Mouse (Mus musculus) left cerebral cortex, postnatal 25 days (tissue): ENCODE measurements at regions not wholly inside any gene's neighbourhood (a gene's known extent, or its start where the extent isn't known, plus 50 kb on each side); places are given as distances from the start of the nearest gene placed in this dataset.

Experiments
- DNase-seq, 2 experiments: peaks; one replicate each; pipeline ENCODE4 v3.0.0; 2022; ENCODE audit warnings: low spot score in 2 of 2, mixed read lengths in 1 of 2
- intact Hi-C: fragments of 180-260 bp; cut with DNase I; formaldehyde crosslinking; loops from one replicate; pipeline ENCODE4 v1.15.1; 2025

GRCm38 (mm10) chr2:63405405-63405804 is 221.3 kb upstream of the Kcnh7 start:
- DNase-seq: no peak
- intact Hi-C loops: no loop called here
